Mouse (Mus musculus) kidney, adult 11 months (tissue): ENCODE measurements around the gene Fstl5.

ENCODE experiments used
- DNase-seq: peaks from one replicate; pipeline ENCODE4 v3.0.0; 2022

Gene Fstl5

GRCm38 (mm10) chr3:76567346-76567745 is 493.3 kb downstream of the Fstl5 start:
- DNase-seq, result no peak

- no peak for DNase-seq
Measured at GRCm38 (mm10) chr3:76572478-76572877, 498.4 kb downstream of the Fstl5 start.

GRCm38 (mm10) chr3:76572920-76573541 is 499.0 kb downstream of the Fstl5 start:
- DNase-seq, result no peak

- no peak for DNase-seq
Measured at GRCm38 (mm10) chr3:76593148-76593547, 519.1 kb downstream of the Fstl5 start.

GRCm38 (mm10) chr3:76620044-76620443 is 546.0 kb downstream of the Fstl5 start:
- DNase-seq, result no peak

- DNase-seq, result no peak
Measured at GRCm38 (mm10) chr3:76654243-76654642, 580.2 kb downstream of the Fstl5 start.

- DNase-seq, result no peak
Measured at GRCm38 (mm10) chr3:76670859-76671258, 596.8 kb downstream of the Fstl5 start.

- no peak for DNase-seq
Measured at GRCm38 (mm10) chr3:76676006-76676405, 601.9 kb downstream of the Fstl5 start.

GRCm38 (mm10) chr3:76679853-76680545 is 605.9 kb downstream of the Fstl5 start:
- no peak for DNase-seq

- DNase-seq, result no peak
Measured at GRCm38 (mm10) chr3:76680546-76680883, 606.4 kb downstream of the Fstl5 start.

- DNase-seq, result no peak
Measured at GRCm38 (mm10) chr3:76697134-76697629, 623.1 kb downstream of the Fstl5 start.

GRCm38 (mm10) chr3:76739221-76739620 is 665.2 kb downstream of the Fstl5 start:
- no peak for DNase-seq
